Mouse (Mus musculus) cerebellum, adult 2 months (tissue): ENCODE measurements at regions not wholly inside any gene's neighbourhood (a gene's known extent, or its start where the extent isn't known, plus 50 kb on each side); places are given as distances from the start of the nearest gene placed in this dataset.

Experiments
- CTCF ChIP-seq: fragments of 200-500 bp; IDR thresholded peaks from 2 replicates; pipeline ENCODE4 v1.5.1; 2011; ENCODE audit warnings: low read depth, mild to moderate bottlenecking, control low read depth, low read length, moderate library complexity, borderline replicate concordance; ENCODE audit not compliant: insufficient read depth
- POLR2A ChIP-seq: fragments of 200-500 bp; IDR thresholded peaks from 2 replicates; pipeline ENCODE4 v1.6.1; 2011; ENCODE audit warnings: low read length, control low read depth, borderline replicate concordance; ENCODE audit not compliant: insufficient read depth

GRCm38 (mm10) chr6:100491811-100492210, 179.1 kb downstream of the Shq1 start:
- TF ChIP-seq CTCF (no peak), POLR2A (no peak)
